Mouse (Mus musculus): ENCODE measurements around the gene 4930503B20Rik.

4930503B20Rik gene

GRCm38 (mm10) chr3:146596864-146597263, 54.3 kb downstream of the 4930503B20Rik start:
- no peak for DNase-seq (ENCODE audit: low read depth, low spot score)
- Histone ChIP-seq H3K27me3 (ENCODE audit: control insufficient read depth, insufficient read depth, low read length, poor library complexity, severe bottlenecking) (no peaks in the 10 kb centered on the region), H3K36me3 (ENCODE audit: control insufficient read depth, insufficient read depth, low read length, poor library complexity, severe bottlenecking) (no peaks in the 10 kb centered on the region)

- DNase-seq (ENCODE audit: low read depth, low spot score), result no peak
- H3K36me3 ChIP-seq (ENCODE audit: control insufficient read depth, insufficient read depth, low read length, poor library complexity, severe bottlenecking), result no peaks in the 10 kb centered on the region
- H3K27me3 ChIP-seq (ENCODE audit: control insufficient read depth, insufficient read depth, low read length, poor library complexity, severe bottlenecking), result no peaks in the 10 kb centered on the region
These were observed 54.7 kb downstream of the 4930503B20Rik start for GRCm38 (mm10) chr3:146596387-146596786.

- DNase-seq (ENCODE audit: low read depth, low spot score), result no peak
- Histone ChIP-seq H3K36me3 (ENCODE audit: control insufficient read depth, insufficient read depth, low read length, poor library complexity, severe bottlenecking) (no peaks in the 10 kb centered on the region), H3K27me3 (ENCODE audit: control insufficient read depth, insufficient read depth, low read length, poor library complexity, severe bottlenecking) (no peaks in the 10 kb centered on the region)
These were observed 55.7 kb downstream of the 4930503B20Rik start for GRCm38 (mm10) chr3:146595440-146595839.

All from splenic B cell, adult 2 months (primary cell).